Mouse (Mus musculus) hindlimb bud, embryonic 11.5 days (tissue): ENCODE results near the gene Lemd1.
"Not testable (repeated sequence)": the region's sequence is repeated elsewhere in the genome, so short reads cannot be mapped to it uniquely, and the experiment has no call there.

Experiments used
- DNase-seq: peaks from one replicate; pipeline ENCODE4 v3.0.0-alpha.2; 2012; ENCODE audit warnings: low read depth, low spot score; ENCODE audit errors: extremely low spot score

Lemd1 gene

GRCm38 (mm10) chr1:132237585-132238159 is 46.4 kb downstream of the Lemd1 start:
- peak; percentile 41 for DNase-seq

DNA sequence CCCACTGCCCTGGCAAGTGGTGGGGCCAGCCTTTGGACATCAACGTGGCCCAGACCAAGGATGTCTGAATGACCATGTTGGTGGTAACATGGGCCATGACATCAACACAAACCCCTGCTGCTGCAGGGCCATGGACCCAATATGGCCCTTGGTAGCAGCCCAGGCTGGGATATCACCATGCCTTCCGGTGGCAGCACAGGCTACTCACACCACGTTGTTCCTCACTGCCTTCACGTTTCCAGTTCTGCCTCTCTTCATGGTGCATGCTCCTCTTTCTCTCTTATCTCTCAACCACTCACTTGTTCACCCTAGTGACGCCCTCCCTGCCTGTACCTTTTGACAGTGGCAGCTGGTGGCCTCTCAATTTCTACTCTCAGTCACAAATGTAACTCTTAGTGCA is 53.8 kb downstream of the Lemd1 start:
- no peak for DNase-seq

GRCm38 (mm10) chr1:132246137-132246536 is 54.9 kb downstream of the Lemd1 start:
- no peak for DNase-seq

DNA sequence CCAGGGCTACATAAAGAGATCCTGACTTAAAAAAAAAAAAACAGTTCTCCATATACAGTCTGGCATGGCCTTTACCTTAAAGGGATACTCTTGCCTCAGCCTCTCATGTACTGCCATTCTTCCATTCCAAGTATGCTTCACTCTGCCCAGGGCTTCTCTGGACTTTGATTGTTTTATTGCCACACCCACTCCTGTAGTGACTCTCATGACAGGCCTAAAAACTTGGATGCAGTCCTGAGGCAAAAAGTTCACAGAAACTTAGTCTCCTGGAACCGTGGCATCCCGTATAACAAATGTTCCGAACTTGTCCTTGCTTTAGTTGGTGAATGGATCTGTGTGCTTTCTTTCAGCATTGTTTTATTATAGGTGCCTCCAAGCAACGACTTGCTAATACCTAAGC is 55.4 kb downstream of the Lemd1 start:
- no peak for DNase-seq

- DNase-seq: no peak
These were observed 63.2 kb downstream of the Lemd1 start for GRCm38 (mm10) chr1:132254467-132254866.

GRCm38 (mm10) chr1:132260331-132260730 is 69.1 kb downstream of the Lemd1 start:
- no peak for DNase-seq

DNA sequence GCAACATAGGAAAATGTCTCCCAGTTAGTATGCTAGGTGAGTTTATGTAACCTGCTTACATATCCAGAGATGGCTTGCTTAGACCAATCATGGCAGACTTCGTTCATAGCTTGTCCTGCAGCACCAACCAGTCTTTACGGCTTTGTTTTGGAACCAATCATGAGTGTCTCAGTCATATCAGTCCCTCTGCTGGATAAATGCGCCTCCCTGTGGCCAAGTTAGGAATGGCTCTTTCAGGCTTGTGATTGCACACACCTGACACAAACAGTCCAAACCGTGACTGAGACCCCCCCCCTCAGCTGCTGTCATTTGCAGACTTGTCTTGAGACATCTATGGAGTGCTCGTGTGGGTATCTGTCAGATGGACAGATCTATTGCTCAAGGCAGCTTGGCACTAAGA is 69.8 kb downstream of the Lemd1 start:
- DNase-seq: no peak

- no peak for DNase-seq
These were observed 72.4 kb downstream of the Lemd1 start for GRCm38 (mm10) chr1:132263618-132264017.

GRCm38 (mm10) chr1:132264577-132264976 is 73.3 kb downstream of the Lemd1 start:
- DNase-seq: no peak

- peak; percentile 26 for DNase-seq
These were observed 74.1 kb downstream of the Lemd1 start for GRCm38 (mm10) chr1:132265211-132265859.

GRCm38 (mm10) chr1:132265936-132266335 is 74.7 kb downstream of the Lemd1 start:
- DNase-seq: no peak

GRCm38 (mm10) chr1:132266791-132267557 is 75.7 kb downstream of the Lemd1 start:
- DNase-seq: no peak

DNA sequence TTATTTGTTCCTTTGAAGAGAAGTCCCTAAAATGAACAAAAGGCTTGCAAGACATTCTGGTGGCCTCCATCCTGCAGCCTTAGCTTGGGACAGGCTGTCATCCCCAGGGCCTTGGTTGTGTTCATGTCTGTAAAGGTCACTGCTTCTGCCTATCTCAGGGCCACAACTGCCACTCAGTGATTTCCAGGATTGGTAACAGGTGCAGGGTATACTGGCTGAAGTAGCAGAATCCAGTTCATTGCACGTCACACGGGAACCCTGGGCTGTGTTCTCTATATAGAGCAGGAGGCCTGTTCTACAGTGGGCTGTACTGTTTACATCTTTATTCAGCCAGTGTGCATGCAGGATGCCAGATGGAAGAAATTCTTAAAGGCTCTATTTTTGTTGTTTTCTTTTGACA is 76.7 kb downstream of the Lemd1 start:
- no peak for DNase-seq

GRCm38 (mm10) chr1:132268418-132269060 is 77.3 kb downstream of the Lemd1 start:
- no peak for DNase-seq

- DNase-seq: no peak
These were observed 80.0 kb downstream of the Lemd1 start for GRCm38 (mm10) chr1:132271237-132271636.

DNA sequence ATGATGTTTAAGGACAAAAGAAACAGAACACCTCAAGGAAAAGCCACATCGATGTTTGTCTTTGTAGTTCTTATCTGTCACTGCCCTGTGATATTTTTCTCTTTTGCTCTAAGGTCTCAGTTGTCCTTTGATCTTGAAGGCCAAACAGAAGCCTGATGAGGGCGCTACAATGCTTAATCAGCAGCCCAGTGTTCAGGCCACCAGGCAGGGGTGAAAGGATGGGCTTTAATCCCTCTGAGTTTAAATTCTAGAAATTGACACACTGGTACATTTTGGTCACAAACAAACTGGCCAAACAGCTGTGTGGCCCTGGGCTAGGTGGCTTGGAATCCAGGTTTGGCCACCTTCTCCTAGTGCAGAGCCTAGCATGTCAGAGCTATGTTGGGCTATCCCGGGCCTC is 85.5 kb downstream of the Lemd1 start:
- DNase-seq: no peak

DNA sequence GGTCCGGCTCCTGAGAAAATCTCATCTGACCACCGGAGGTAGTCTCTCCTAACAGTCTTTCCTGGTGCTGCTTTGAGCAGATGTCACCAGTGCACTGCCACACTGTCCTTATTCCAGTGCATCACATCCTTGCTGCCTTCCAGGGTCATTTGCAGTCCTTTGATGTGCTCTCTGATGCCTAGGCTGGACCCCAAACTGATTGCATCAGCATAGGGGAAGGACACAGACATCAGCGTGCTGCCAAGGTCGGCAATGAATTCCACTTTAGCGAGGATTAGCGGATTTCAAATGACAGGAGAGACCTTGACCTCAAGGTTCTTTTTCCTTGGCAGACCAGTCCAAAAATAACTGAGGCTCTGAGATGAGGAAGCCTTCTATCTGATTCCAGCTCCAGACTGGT is 85.9 kb downstream of the Lemd1 start:
- DNase-seq: no peak

- DNase-seq: not testable (repeated sequence)
These were observed 89.4 kb downstream of the Lemd1 start for GRCm38 (mm10) chr1:132280636-132281035.

- no peak for DNase-seq
These were observed 90.4 kb downstream of the Lemd1 start for GRCm38 (mm10) chr1:132281523-132282176.

DNA sequence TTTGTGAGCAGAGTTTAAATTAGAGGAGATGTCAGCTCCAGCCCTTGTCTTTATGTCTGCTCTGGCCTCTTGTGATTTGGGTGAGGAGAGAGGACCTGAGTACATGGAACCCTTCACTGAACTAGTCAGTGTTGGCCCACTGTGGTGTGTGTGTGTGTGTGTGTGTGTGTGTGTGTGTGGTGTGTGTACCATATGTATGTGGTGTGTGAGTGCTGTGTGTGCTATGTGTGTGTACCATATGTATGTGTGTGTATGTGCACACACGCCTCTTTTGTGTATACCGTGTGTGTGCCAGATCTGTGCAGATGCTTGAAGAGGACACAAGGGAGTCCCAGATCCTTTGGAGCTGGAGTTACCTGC is 90.9 kb downstream of the Lemd1 start:
- DNase-seq: no peak

DNA sequence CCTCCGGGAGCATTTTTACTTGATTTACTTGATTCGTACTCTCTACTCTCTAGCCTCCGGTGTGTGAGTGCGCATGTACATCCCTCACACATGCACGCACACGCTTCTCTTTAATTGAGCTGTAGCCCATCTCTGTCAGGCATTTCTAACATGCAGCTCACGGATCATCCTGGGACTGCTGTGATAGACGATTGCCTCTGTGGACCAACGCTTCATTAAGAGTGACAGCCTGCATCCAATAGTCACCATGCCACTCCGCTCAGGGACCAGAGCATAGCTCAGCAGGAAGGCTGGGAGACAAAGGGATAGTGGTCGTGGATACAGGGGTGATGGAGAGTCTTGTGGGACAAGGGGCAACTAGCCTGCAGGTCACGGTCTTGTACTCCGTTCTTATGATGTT is 91.8 kb downstream of the Lemd1 start:
- no peak for DNase-seq
